Mouse (Mus musculus): ENCODE results near the gene Zfp36.

DNA sequence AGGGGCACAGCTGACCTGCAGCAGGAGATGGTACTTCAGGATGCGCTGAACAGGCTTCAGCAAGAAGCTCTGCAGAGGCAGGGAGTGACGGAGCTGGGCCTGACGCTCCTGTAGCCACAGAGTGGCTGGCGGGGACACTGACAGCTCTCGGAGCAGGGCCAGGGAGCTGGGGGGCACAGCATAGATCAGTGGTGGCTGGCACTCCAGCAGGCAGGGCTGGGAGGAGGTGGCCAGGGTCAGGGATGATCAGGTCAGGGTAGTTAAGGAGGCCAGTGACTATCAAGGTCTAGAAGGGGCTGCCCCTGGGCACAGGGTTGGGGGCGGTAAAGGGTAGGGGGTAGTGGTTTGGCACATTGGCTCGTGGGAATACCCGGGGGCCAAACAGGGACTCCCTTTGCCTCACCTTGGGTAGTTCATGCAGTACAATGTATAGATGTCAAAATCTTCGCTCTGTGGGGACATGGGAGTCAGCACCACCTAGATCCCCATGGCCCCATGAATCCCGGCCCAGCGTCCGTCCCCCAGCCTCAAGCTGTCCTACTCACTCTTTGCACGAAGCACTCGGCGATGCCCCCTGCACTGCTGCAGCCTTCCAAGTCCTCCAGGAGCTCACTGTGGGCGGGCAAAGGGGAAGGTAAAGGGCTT, 11.7 kb downstream of the Zfp36 start:
- TF ChIP-seq CTCF (IDR thresholded peaks at IDR 0.05; ENCODE audit: low read depth) (no peak), EP300 (IDR thresholded peaks at IDR 0.05; ENCODE audit: low read depth) (no peak)

All from heart, postnatal 0 days (tissue).